Mouse (Mus musculus): ENCODE measurements at regions not wholly inside any gene's neighbourhood (a gene's known extent, or its start where the extent isn't known, plus 50 kb on each side); places are given as distances from the start of the nearest gene placed in this dataset.

DNA sequence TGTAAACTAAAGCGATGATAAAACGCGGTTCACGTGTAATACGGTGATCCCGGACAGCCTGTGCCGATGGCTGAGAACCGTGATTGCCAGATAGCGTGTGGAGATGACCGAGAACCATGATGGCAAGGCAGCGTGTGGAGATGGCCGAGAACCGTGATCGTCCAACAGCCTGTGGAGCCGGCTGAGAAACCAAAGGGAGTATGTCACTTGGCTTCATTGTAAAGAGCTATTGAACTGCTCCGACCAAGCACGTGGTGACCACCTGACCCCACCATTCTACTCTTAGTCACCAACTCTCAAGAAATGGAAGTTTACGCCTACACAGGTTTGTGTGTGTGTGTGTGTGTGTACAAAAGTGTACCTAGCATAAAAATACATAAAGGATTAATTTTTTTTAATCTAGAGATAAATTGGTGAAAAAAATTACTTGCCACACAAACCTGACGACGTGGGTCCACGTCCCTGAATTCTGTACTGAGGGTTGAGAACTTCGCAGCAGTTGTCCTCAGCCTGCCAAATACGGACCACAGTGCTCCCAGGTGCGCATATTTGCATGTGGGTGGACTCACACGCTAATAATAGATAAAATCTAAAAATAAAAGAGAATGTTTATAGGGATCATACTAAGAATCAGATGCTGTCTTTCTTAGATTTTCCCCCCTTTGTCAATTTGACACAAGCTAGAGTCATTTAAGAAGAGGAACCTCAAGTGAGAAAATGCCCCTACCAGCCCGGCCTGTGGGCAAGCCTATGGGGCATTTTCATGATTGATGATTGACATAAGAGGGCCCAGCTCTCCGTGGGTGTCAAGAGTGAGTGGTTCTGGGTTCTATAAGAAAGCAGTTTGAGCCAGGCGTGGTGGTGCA, 56.6 kb upstream of the Mef2a start:
- no peak for DNase-seq (ENCODE audit: low spot score)

DNA sequence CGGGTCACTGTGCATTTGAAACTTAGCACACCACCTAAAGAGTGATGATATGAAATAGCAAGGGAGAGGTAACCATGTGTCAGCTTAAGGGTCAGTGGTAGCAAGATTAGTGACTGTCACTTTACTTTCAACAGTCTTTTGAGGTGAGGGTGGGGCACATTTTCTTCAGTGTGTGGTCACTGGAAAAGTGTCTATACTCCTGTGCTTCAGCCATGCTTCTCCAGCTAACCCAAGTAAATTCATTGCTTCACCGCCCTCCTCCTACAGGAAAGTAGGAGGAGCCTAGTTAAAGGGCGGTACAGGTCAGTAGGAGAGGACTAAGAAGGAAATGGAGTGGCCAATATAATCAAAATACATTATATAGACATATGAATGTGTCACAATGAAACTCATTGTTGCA, 55.7 kb upstream of the Mef2a start:
- no peak for DNase-seq (ENCODE audit: low spot score)

DNA sequence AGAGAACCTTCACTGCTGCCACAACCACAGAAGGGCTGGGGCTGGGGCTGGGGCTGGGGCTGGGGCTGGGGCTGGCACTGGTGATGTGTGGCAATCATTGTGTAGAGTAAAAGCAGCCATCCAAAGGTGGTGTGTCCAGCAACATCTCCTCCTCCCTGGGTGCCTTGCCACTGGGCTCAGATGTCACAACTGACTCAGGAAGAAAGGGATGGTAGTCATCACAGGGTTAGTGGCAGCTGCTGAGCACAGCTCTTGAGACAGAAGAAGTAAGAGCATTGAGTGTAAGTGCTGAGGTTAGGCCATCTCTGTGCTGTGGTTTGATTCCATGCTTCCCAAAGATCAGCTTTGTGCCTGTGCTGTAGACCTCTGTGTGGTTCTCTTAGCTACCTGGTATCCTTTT, 53.4 kb upstream of the Mef2a start:
- no peak for DNase-seq (ENCODE audit: low spot score)

- DNase-seq (ENCODE audit: low spot score) = no peak
These were observed 52.9 kb upstream of the Mef2a start for GRCm38 (mm10) chr7:67425581-67425980.

DNA sequence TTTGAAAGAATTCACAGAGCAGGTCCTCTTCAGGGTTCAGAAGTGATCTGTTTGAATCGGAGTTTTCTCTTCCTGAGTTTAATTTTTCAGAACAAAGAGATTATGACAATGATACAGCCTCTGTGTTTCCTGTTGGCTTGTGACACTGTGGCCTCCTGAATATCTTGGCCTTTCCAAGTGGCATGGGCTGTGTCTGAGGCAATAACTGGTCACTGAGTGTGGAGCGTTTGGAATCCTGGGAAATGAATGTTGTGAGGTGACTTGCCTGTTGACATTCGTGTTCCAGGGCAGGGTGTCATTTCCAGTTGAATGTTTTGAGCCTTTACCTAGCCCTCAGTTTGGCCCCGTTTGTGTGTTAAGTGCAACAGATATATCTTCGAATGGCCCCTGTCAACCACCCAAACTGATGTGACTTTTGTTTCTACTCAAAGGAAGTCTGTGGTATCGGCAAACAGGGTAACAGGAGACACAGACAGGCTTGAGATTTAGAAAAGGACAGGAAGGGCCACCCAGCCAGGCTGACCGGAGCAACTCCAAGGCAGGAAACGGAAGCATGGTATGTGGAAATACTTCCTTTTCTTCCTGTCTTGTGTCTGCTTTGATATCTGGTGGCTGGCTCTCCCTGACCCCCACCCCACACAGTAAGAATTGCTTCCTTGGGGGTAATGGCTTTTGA, 52.3 kb upstream of the Mef2a start:
- DNase-seq (ENCODE audit: low spot score) = no peak
